Mouse (Mus musculus) neural tube, embryonic 15.5 days (tissue): ENCODE results near the gene Dnajc2. TPM values are rescaled to one million over a fixed set of nuclear protein-coding genes. Genes with fewer than 3 reads are reported as not detected.

Experiments used
- ATAC-seq: fragments of 200-750 bp; cut with Nextera tagmentation; 2 replicates; pipeline ENCODE4 v1.8.0; 2017; ENCODE audit warnings: mild to moderate bottlenecking, moderate TSS enrichment, moderate library complexity; ENCODE audit not compliant: low FRiP score
- H3K27ac ChIP-seq: fragments of 300-500 bp; sonication (generic); replicated peaks from 2 replicates; pipeline ENCODE4 v1.5.1; 2015; ENCODE audit warnings: mild to moderate bottlenecking, inconsistent platforms
- H3K27me3 ChIP-seq: fragments of 300-500 bp; sonication (generic); replicated peaks from 2 replicates; pipeline ENCODE4 v1.6.1; 2015; ENCODE audit warnings: inconsistent platforms
- H3K36me3 ChIP-seq: fragments of 300-500 bp; sonication (generic); 2 replicates; pipeline ENCODE4 v1.6.1; 2015; ENCODE audit warnings: inconsistent platforms
- H3K4me1 ChIP-seq: fragments of 300-500 bp; sonication (generic); 2 replicates; pipeline ENCODE4 v1.6.1; 2015; ENCODE audit warnings: inconsistent platforms
- H3K4me2 ChIP-seq: fragments of 300-500 bp; sonication (generic); 2 replicates; pipeline ENCODE4 v1.6.1; 2015; ENCODE audit warnings: inconsistent platforms, mild to moderate bottlenecking, moderate library complexity
- H3K4me3 ChIP-seq: fragments of 300-500 bp; sonication (generic); replicated peaks from 2 replicates; pipeline ENCODE4 v1.5.1; 2015; ENCODE audit warnings: mild to moderate bottlenecking, inconsistent platforms
- H3K9ac ChIP-seq: fragments of 300-500 bp; sonication (generic); replicated peaks from 2 replicates; pipeline ENCODE4 v1.6.1; 2015; ENCODE audit warnings: mild to moderate bottlenecking, inconsistent platforms
- H3K9me3 ChIP-seq: fragments of 300-500 bp; sonication (generic); replicated peaks from 2 replicates; pipeline ENCODE4 v1.6.1; 2016; ENCODE audit warnings: inconsistent platforms
- WGBS: fragments of 180-500 bp; shearing (Covaris S2); methylation state at CpG from one replicate; pipeline ENCODE4 v1.1.7; 2015; ENCODE audit warnings: mixed read lengths; 5-methylcytosine and 5-hydroxymethylcytosine counted together
- polyA plus RNA-seq: library from polyadenylated mRNA; unstranded; fragments of >200 nt; fragmentation: Nextera tagmentation; extraction: Ambion mirVana; gene quantifications from 2 replicates; pipeline ENCODE4 v1.2.1, GENCODE M21; 2015

Gene Dnajc2
- polyA plus RNA-seq, 1 experiment from 2014 or later: 69.9 TPM

DNA sequence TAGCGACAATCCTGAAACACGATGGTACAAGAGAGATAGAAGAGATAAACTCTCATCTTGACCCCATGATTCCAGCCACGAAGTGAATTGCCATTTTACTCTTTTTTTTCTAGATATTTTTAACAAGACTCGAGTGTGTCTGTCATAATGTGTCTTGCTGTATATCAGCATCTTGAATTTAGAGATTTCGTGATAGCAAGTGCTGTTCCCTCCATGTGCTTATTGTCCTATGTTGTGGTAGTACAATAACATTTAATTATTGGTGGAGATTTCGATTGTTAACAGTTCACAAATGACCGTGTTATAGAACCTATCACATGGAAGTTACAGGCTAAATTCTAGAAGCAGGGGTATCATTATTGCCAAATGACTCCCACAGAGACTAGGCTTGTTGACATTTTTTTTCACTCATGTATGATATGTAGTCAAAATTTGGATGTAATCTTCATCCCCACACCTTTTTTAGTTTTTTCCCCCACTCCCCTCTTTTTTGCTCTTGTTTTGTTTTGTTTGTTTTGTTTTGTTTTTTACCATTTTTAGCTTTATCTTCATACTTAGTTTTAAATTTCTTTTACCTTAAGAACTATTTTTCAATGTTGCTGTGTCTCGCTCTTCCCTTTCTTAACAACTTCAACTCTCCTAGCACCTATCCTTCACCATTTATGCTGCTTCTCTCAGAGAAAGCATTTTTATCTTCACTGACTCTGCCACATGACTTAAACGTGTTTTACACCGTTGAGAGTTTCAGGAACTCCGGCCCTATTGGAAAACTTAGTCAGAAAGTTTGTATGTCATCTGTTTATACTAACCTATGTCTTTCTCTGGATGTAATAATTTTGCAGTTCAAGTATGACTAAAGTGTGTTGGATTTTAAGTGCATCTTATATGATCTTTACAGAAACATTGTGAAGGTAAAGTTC is 2.4 kb upstream of the Dnajc2 start:
- ATAC-seq: no peak
- H3K9ac ChIP-seq: peak overlapping the region; percentile 93
- peaks cover 37% of the 10 kb centered on the region for H3K4me1 ChIP-seq
- H3K36me3 ChIP-seq: peaks cover 10% of the 10 kb centered on the region
- WGBS: 40% methylated on average over 11 of the region's 11 CpGs
- H3K4me2 ChIP-seq: peak overlapping the region; percentile 97
- no peaks in the 10 kb centered on the region for H3K27me3 ChIP-seq
- H3K27ac ChIP-seq: peak overlapping the region; percentile 89
- no peaks in the 10 kb centered on the region for H3K9me3 ChIP-seq
- H3K4me3 ChIP-seq: peak overlapping the region; percentile 98

DNA sequence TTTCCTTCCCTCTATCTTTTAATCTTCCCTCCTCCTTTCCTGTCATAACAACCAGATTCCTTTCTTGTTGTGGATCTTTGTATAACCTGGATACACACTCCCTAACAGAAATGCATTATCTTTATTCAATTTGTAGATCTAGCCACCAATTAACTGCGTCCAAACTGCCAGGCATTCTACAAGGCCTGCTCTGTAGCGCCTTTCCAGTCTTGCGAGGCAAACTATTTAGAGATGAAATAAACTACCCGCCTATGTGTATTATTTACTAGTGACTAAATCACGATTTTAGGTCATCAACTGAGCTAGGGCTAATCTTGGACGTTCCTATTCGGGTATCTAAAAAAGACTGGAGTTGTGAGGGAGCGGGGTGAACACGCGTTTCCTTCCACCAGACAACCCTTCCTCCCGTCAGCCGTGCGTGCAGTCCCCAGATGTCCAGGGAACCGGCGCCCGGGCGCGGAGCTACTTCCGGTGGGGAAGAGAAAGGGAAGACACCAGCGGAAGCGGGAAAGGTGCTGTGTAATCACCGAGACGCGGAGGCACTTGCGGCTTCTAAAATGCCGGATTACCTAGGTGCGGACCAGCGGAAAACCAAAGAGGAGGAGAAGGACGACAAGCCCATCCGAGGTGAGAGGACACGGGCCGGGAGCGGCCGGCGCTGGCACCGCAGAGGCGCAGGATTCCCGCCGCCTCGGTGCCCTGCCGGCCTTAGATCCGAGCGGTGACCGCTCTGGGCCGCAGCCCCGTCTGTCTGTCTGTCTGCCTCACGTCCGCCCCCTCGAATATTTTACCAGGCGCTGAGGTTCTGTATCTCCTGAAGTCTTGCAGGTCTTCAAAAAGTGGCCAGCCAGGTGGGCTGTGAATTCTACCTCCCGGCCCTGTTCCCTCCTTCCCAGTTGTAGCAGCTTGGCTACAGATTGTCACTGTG is 1.5 kb upstream of the Dnajc2 start:
- peak; percentile 87 for ATAC-seq
- Histone ChIP-seq H3K4me1 (peaks cover 37% of the 10 kb centered on the region), H3K27ac (peak overlapping the region; percentile 89), H3K9ac (peak overlapping the region; percentile 93), H3K36me3 (peaks cover 14% of the 10 kb centered on the region), H3K4me3 (peak overlapping the region; percentile 98), H3K27me3 (no peaks in the 10 kb centered on the region), H3K9me3 (no peaks in the 10 kb centered on the region), H3K4me2 (peak overlapping the region; percentile 97)
- WGBS: 1% methylated on average over 51 of the region's 51 CpGs

DNA sequence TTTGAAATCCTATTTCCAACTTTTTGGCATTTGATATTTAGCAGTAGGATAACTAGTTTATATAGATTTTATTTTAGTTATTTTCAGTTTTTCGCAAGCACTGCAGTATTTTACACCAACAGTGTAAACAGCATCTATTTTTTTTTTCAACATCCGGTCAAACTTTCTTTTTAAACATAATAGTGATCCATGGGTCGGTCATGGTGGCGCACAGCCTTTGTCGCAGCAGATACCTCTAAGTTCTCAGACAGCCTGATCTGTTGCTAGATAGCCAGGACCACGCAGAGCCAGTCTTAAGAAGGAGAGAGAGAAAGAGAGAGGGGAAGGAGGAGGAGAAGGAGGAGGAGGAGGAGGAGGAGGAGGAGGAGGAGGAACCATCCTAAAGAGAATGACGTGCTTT is 725 bp upstream of the Dnajc2 start:
- no peak for ATAC-seq
- Histone ChIP-seq H3K4me3 (no peak overlapping the region), H3K36me3 (peaks cover 22% of the 10 kb centered on the region), H3K27ac (no peak overlapping the region), H3K9me3 (no peaks in the 10 kb centered on the region), H3K9ac (no peak overlapping the region), H3K4me2 (peak overlapping the region; percentile 97), H3K27me3 (no peaks in the 10 kb centered on the region), H3K4me1 (peaks cover 37% of the 10 kb centered on the region)
- WGBS: 80% methylated on average over 7 of the region's 7 CpGs

- H3K36me3 ChIP-seq: peaks cover 36% of the 10 kb centered on the region
- H3K9me3 ChIP-seq: no peaks in the 10 kb centered on the region
- ATAC-seq: peak; percentile 80
- no peaks in the 10 kb centered on the region for H3K27me3 ChIP-seq
- H3K4me2 ChIP-seq: peak overlapping the region; percentile 97
- H3K4me1 ChIP-seq: peaks cover 31% of the 10 kb centered on the region
- under 1% methylated on average over 50 of the region's 51 CpGs for WGBS
- peak overlapping the region; percentile 85 for H3K9ac ChIP-seq
- H3K4me3 ChIP-seq: peak overlapping the region; percentile 99
- H3K27ac ChIP-seq: peak overlapping the region; percentile 82
These were observed 644 bp downstream of the Dnajc2 start for GRCm38 (mm10) chr5:21784161-21785052.

GRCm38 (mm10) chr5:21776491-21776890 is 8.6 kb downstream of the Dnajc2 start:
- no peak overlapping the region for H3K27ac ChIP-seq
- ATAC-seq: no peak
- peaks cover 65% of the 10 kb centered on the region for H3K36me3 ChIP-seq

DNA sequence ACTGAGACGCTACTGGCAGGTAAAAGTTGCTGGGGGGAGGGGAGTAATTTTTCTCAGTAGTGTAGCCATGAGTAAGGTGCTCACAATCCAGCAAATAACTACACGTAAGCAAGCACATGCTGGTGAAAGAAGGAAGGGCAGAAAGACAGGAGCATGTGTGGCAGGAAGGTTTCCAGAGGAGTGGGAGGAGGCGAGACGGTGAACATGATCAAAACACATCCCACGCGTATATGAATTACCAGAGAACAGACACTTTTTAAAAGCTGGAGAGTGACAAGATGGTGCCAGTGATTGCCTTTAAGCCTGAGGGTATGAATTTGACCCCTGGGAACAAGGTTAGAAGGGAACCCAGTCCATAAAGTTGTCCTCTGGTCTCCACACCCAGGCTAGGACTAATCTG is 15.2 kb downstream of the Dnajc2 start:
- Histone ChIP-seq H3K27ac (no peak overlapping the region), H3K9ac (no peak overlapping the region), H3K27me3 (no peaks in the 10 kb centered on the region), H3K9me3 (no peaks in the 10 kb centered on the region), H3K36me3 (peaks cover 64% of the 10 kb centered on the region), H3K4me2 (no peak overlapping the region), H3K4me3 (no peak overlapping the region), H3K4me1 (no peaks in the 10 kb centered on the region)
- no peak for ATAC-seq
- WGBS: 97% methylated on average over 6 of the region's 6 CpGs

More at GRCm38 (mm10) chr5:21776491-21776890, 8.6 kb downstream of the Dnajc2 start:
- Histone ChIP-seq H3K4me3 (no peak overlapping the region), H3K9me3 (no peaks in the 10 kb centered on the region), H3K4me1 (no peaks in the 10 kb centered on the region), H3K9ac (no peak overlapping the region), H3K4me2 (no peak overlapping the region), H3K27me3 (no peaks in the 10 kb centered on the region)
- WGBS: 94% methylated on average over 6 of the region's 6 CpGs

GRCm38 (mm10) chr5:21768506-21768905 is 16.5 kb downstream of the Dnajc2 start:
- ATAC-seq: no peak
- WGBS: 93% methylated on average over 4 of the region's 4 CpGs
- H3K4me1 ChIP-seq: no peaks in the 10 kb centered on the region

GRCm38 (mm10) chr5:21745966-21746365 is 39.1 kb downstream of the Dnajc2 start:
- Histone ChIP-seq H3K36me3 (peaks cover 93% of the 10 kb centered on the region), H3K4me1 (no peaks in the 10 kb centered on the region), H3K27me3 (no peaks in the 10 kb centered on the region), H3K9ac (no peak overlapping the region), H3K4me3 (no peak overlapping the region), H3K4me2 (no peak overlapping the region), H3K9me3 (no peaks in the 10 kb centered on the region), H3K27ac (no peak overlapping the region)
- no peak for ATAC-seq
- 96% methylated on average over 8 of the region's 8 CpGs for WGBS

More at GRCm38 (mm10) chr5:21768506-21768905, 16.5 kb downstream of the Dnajc2 start:
- Histone ChIP-seq H3K27ac (no peak overlapping the region), H3K4me2 (no peak overlapping the region), H3K4me3 (no peak overlapping the region), H3K9me3 (no peaks in the 10 kb centered on the region), H3K36me3 (peaks cover 64% of the 10 kb centered on the region), H3K27me3 (no peaks in the 10 kb centered on the region), H3K9ac (no peak overlapping the region)

DNA sequence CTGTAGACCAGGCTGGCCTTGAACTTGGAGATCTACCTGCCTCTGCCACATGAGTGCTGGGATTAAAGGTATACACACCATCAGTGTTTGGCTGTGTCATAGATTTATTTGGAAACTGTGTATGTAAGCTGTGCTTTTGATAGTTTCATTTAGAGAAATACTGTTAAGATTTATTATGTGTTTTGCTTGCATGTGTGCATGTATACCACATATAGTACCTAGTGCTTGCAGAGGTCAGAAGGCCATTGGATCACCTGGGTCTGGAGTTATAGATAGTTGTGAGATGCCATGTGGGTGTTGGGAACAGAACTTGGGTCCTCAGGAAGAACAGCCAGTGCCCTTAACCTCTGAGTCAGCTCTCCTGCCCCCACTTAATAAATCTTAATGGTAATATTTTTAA is 40.4 kb downstream of the Dnajc2 start:
- Histone ChIP-seq H3K9me3 (no peaks in the 10 kb centered on the region), H3K27ac (no peak overlapping the region), H3K36me3 (peaks cover 93% of the 10 kb centered on the region), H3K4me1 (no peaks in the 10 kb centered on the region), H3K27me3 (no peaks in the 10 kb centered on the region), H3K4me3 (no peak overlapping the region), H3K4me2 (no peak overlapping the region), H3K9ac (no peak overlapping the region)
- no peak for ATAC-seq

DNA sequence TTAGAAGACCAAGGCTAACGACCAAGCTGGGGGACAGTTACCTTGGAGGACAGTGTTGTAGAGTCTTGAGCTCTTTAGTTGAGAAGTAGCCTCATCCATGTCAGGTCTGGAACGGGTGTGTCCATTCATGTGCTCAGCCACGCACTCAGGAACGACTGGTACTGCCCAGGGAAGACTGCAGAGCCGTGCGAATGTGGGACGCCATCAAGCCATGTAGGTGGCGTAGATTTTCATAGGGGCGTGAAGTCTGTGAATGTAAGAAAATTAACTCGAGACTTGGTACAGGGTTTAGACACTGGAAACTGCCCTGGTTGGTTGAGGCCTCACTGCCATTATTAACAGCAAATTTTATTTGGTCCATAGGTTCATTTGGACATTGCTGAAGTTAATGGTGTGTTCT is 41.4 kb downstream of the Dnajc2 start:
- H3K36me3 ChIP-seq: peaks cover 91% of the 10 kb centered on the region
- H3K27ac ChIP-seq: no peak overlapping the region
- 94% methylated on average over 10 of the region's 10 CpGs for WGBS
- H3K4me1 ChIP-seq: no peaks in the 10 kb centered on the region
- H3K9me3 ChIP-seq: no peaks in the 10 kb centered on the region
- no peak overlapping the region for H3K9ac ChIP-seq
- no peak overlapping the region for H3K4me2 ChIP-seq
- no peak for ATAC-seq
- no peaks in the 10 kb centered on the region for H3K27me3 ChIP-seq
- H3K4me3 ChIP-seq: no peak overlapping the region

GRCm38 (mm10) chr5:21739881-21740280 is 45.2 kb downstream of the Dnajc2 start:
- Histone ChIP-seq H3K27ac (no peak overlapping the region), H3K9ac (no peak overlapping the region), H3K27me3 (no peaks in the 10 kb centered on the region), H3K9me3 (no peaks in the 10 kb centered on the region), H3K4me3 (no peak overlapping the region), H3K4me1 (peaks cover 13% of the 10 kb centered on the region), H3K36me3 (peaks cover 57% of the 10 kb centered on the region), H3K4me2 (no peak overlapping the region)
- 92% methylated on average over 13 of the region's 13 CpGs for WGBS
- ATAC-seq: no peak
